Comparison of ENCODE assay signal across 17 mouse cellular contexts in genomic region chr14:71845546-71845945, GRCm38 (mm10).
DNase-seq lines count a peak whose midpoint lies in the region.
"Had no signal": no experiment of that assay in that cellular context is flagged by ENCODE, and none has a peak within 500 bp of the region (broad histone marks: within the 10 kb centered on the region; RNA-seq: fewer than 3 reads in every experiment).

No protein-coding gene starts in this region.

- intact Hi-C loops in heart, postnatal 25 days (cut with DNase I): no loop called here
- intact Hi-C loops in left cerebral cortex, postnatal 4 days (cut with DNase I): no loop called here

- DNase-seq in heart, adult 18-20 months: peak; percentile 1 to 3
- no peak for DNase-seq in heart, postnatal 25 days (ENCODE audit: low spot score)
- DNase-seq in kidney, adult 9 months: peak; percentile 28
- DNase-seq in kidney, postnatal 10 days: no peak
- DNase-seq in MN1 (ENCODE audit: low spot score): peak; percentile 6
- DNase-seq in left cerebral cortex, postnatal 4 days: no peak
- DNase-seq: adrenal gland, adult 2 months; adrenal gland, postnatal 14 days; cerebellum, adult 11 months; cerebellum, adult 2 months; cerebellum, adult 9-11 months; cerebellum, postnatal 25 days; forebrain, postnatal 0 days; gastrocnemius, adult 2 months; gastrocnemius, postnatal 14 days; heart, adult 11 months; heart, postnatal 14 days had no signal

Comparison
In these comparisons a context has a peak if more than half of its experiments do, and no peak if none do; other contexts are left out.
1. DNase-seq: peak in heart, adult 18-20 months (2 of 2), kidney, adult 9 months (single experiment) and MN1 (single experiment); none in heart, postnatal 25 days (single experiment), kidney, postnatal 10 days (single experiment) and left cerebral cortex, postnatal 4 days (single experiment).